Mouse (Mus musculus) WW6 (cell line): ENCODE measurements around the gene Cd84.

Experiments used
- DNase-seq: peaks from one replicate; pipeline ENCODE4 v3.0.0-alpha.2; 2013; ENCODE audit warnings: low read depth, low spot score

The Cd84 gene

DNA sequence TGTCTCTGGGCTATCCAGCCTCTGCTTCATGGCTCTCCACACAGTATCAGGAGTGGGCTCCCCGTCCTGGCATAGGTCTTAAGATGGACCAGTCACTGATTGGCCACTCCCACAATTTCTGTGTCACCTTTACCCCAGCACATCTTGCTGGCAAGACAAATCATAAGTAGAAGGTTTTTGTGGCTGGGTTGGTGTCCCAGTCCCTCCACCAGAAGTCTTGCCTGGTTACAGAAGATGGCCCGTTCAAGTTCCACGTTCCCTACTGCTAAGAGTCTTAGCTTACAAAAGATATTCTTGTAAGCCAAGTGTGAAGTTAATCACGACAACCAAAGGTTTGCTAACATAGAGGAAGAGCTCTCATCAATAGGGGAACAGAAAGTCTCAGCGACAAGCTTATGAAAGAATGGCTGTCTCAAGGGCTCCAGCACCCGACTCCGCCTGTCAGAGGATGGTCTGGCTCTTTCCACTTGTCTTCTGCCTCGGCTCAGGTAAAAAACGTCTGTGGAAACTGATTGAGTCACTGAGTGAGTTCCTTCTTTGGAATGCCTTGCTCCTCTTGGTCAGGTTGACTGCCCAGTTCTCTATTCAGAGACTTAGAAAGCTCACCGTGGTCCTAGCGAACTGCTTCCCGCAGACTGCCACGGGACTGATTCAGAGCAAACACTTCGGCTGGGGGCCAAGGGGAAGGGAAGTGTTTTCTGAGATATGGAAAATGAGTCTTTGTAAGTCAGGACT lies 78.0 kb downstream of the Cd84 start, which contains the start of gene Slamf6:
Gene Slamf6 (plus strand): TSS at position 211 of the 735 bp plus-strand sequence.
- DNase-seq: no peak

DNA sequence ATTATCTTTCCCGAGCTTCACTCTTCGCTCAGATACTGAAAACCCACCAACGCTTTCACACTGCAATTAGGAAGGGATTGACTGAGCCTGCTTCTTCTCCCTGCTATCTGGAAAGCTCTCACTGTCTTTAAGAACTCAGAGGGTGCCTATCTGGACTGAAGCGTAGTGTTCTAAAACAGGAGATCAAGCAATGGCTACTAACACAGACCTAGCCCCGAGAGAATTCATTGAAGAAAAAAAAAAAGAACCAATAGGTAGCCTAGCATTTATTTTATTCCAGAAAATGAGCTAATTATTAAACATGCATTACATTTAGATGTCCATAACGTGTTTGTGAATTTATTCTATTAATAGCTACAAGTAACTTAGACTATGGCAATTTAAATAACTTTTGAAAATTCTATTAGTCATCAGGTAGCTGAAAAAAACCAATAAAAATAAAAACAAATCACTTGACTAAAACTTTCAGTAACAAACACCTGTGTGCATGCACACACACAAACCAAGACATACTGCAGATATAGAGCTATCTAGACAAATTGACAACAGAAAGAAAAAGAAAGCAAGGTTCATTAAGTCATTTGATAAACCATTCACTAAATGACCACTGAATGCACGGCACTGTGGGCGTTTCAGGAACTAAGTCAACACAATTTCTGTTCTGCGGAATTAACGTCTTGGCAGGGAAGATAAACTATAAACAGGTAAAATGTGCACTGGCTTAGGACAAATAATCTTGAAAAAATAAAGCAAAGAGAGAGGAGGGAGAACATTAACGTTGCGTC lies 78.8 kb downstream of the Cd84 start:
- DNase-seq: no peak

DNA sequence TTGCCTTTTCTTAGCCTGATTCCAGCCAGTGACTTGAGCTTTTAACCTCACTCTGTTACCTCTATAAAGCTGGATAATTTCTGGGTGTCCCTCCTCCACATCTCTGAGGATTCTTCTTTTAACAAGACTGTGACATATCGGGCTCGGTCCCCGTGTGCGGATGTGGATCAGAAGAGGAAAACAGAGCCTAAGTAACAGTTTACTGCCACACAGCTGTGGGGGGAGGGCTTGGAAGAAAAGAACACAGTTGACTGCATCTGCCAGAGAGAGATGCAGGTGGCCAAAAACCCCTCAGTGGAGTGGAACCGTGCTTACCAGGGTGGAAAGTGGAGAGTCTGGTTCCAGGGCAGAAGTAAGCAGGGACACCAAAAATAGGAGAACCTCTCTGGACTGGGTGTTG lies 79.7 kb downstream of the Cd84 start:
- no peak for DNase-seq

DNA sequence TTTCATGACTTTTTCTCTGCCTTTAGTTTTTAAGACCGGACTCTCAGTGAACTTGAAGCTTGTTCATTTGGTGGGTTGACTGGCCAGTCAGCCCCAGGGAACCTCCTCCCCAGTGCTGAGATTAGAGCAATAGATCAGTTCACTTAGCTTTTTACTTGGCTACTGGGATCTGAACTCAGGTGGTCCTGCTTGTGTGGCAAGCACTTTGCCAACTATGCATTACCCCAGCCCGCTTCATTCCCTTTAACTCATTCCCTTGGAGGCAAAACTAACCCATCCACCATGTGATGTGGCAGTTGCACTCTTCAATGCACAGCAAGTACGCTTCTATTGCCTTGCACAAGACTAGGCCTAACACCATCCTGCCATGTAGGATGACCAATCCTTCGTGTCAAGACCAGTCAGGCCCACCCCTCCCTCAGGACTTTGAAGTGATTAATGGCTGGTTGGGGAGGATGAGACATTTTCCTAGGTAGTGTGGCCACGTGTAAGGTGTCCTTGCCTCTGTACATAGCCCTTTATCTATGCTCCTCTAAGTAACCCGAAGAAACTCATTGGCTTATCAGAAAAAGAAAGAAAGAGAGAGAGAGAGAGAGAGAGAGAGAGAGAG lies 80.5 kb downstream of the Cd84 start:
- no peak for DNase-seq

- no peak for DNase-seq
Measured at GRCm38 (mm10) chr1:171920989-171921621, 81.6 kb downstream of the Cd84 start.

GRCm38 (mm10) chr1:171921641-171922040 lies 82.1 kb downstream of the Cd84 start:
- no peak for DNase-seq

- DNase-seq: no peak
Measured at GRCm38 (mm10) chr1:171922844-171923243, 83.3 kb downstream of the Cd84 start.

DNA sequence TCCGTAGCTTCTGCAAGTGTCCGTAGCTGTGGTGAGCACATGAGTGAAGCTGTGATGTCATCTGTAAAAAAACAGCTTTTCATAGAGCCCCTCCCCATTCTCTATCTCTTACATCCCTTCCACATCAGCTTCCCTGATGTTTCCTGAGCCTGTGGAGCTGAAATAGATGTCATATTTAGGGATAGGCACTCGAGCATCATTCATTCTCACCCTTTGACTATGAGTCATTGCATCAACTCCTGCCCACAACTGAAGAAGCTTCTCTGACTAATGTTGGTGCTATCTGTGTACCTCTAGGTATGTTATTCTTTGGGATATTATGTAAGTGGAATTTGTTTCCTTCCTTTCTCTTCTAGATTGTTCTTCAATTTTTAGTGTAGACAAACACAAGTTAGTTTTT lies 85.4 kb downstream of the Cd84 start:
- DNase-seq: no peak

DNA sequence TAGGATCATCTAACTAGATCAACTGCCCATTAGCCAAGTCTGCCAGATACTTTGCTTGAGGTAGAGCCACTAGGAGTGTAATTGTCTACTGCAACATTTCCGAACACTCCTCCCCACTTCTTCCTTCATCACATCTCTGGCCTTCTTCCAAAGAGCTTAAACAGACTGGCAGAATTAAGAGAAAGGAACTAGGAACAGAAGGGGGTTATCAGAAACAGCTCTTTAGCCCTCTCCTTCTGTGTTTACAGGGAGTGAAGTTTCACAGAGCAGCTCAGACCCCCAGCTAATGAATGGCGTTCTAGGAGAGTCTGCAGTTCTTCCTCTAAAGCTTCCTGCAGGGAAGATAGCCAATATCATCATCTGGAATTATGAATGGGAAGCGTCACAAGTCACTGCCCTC lies 94.4 kb downstream of the Cd84 start:
- DNase-seq: no peak

- DNase-seq: no peak
Measured at GRCm38 (mm10) chr1:171938952-171939948, 99.8 kb downstream of the Cd84 start.
